Mouse (Mus musculus) left cerebral cortex, adult 11 months (tissue): ENCODE data around the gene Cwc27.

ENCODE experiments used
- DNase-seq: peaks from one replicate; pipeline ENCODE4 v3.0.0; 2022; ENCODE audit warnings: low spot score

Cwc27 gene

GRCm38 (mm10) chr13:104645778-104646425 is 171.0 kb downstream of the Cwc27 start:
- no peak for DNase-seq

- no peak for DNase-seq
Measured at GRCm38 (mm10) chr13:104644185-104644584, 172.8 kb downstream of the Cwc27 start.

GRCm38 (mm10) chr13:104640694-104641454 is 176.1 kb downstream of the Cwc27 start:
- DNase-seq = no peak

- no peak for DNase-seq
Measured at GRCm38 (mm10) chr13:104638988-104639387, 178.0 kb downstream of the Cwc27 start.

GRCm38 (mm10) chr13:104635965-104636462 is 180.9 kb downstream of the Cwc27 start:
- DNase-seq = no peak

- DNase-seq = no peak
Measured at GRCm38 (mm10) chr13:104634708-104635107, 182.2 kb downstream of the Cwc27 start.

GRCm38 (mm10) chr13:104632427-104633167 is 184.3 kb downstream of the Cwc27 start:
- no peak for DNase-seq

GRCm38 (mm10) chr13:104631621-104632205 is 185.2 kb downstream of the Cwc27 start:
- DNase-seq = no peak

GRCm38 (mm10) chr13:104630808-104631207 is 186.1 kb downstream of the Cwc27 start:
- DNase-seq = no peak

- DNase-seq = no peak
Measured at GRCm38 (mm10) chr13:104629621-104630020, 187.3 kb downstream of the Cwc27 start.

GRCm38 (mm10) chr13:104628019-104628418 is 188.9 kb downstream of the Cwc27 start:
- DNase-seq = no peak

- no peak for DNase-seq
Measured at GRCm38 (mm10) chr13:104627169-104627909, 189.6 kb downstream of the Cwc27 start.

GRCm38 (mm10) chr13:104623130-104623891 is 193.6 kb downstream of the Cwc27 start:
- DNase-seq = no peak

- DNase-seq = no peak
Measured at GRCm38 (mm10) chr13:104622102-104622743, 194.7 kb downstream of the Cwc27 start.

- DNase-seq = no peak
Measured at GRCm38 (mm10) chr13:104620423-104620822, 196.5 kb downstream of the Cwc27 start.

- peak; percentile 39 for DNase-seq
Measured at GRCm38 (mm10) chr13:104619503-104620288, 197.2 kb downstream of the Cwc27 start.

- DNase-seq = no peak
Measured at GRCm38 (mm10) chr13:104617201-104617600, 199.7 kb downstream of the Cwc27 start.

- DNase-seq = no peak
Measured at GRCm38 (mm10) chr13:104615999-104616810, 200.7 kb downstream of the Cwc27 start.

GRCm38 (mm10) chr13:104615111-104615510 is 201.8 kb downstream of the Cwc27 start:
- no peak for DNase-seq
